Mouse (Mus musculus): ENCODE results near the gene Unc13a. TPM values are rescaled to one million over a fixed set of nuclear protein-coding genes. Genes with fewer than 3 reads are reported as not detected.

The Unc13a gene
- polyA plus RNA-seq, 1 experiment, result 4.6 TPM

- Histone ChIP-seq H3K4me2 (ENCODE audit: low read depth) (no peak within 1 kb of the TSS), H3K4me3 (no peak within 1 kb of the TSS), H3K79me2 (ENCODE audit: control insufficient read depth, insufficient read depth) (peaks cover 8% of the 10 kb centered on the region), H3ac (ENCODE audit: control insufficient read depth, insufficient read length) (no peak within 1 kb of the TSS), H3K27me3 (ENCODE audit: control insufficient read depth, insufficient read depth, insufficient read length) (no peaks in the 10 kb centered on the region), H3K36me3 (ENCODE audit: control insufficient read depth, insufficient read depth) (no peaks in the 10 kb centered on the region)
- TF ChIP-seq MYOD1 (IDR thresholded peaks at IDR 0.05; ENCODE audit: control insufficient read depth in 1 of 3, insufficient read length in 2 of 3, low read depth in 2 of 3), result peak in 2 of 3 experiments; percentile 20 to 25
- no peak for TF ChIP-seq MAX (IDR thresholded peaks at IDR 0.05; ENCODE audit: low read depth)
- TF ChIP-seq MYOG (IDR thresholded peaks at IDR 0.05; ENCODE audit: control insufficient read depth in 1 of 3, insufficient read depth in 1 of 3, insufficient read length in 2 of 3, low read depth in 2 of 3), result peak in 2 of 3 experiments; percentile 14 to 23
- no peak for TF ChIP-seq POLR2AphosphoS2 (IDR thresholded peaks at IDR 0.05; ENCODE audit: insufficient read length, low read depth)
These were observed 74.1 kb downstream of the Unc13a start, which contains the start of gene Fam129c for GRCm38 (mm10) chr8:71597451-71597850. TSS of gene Fam129c (plus strand) at chr8:71597648.

- Histone ChIP-seq H3ac (ENCODE audit: control insufficient read depth, insufficient read length) (no peak overlapping the region), H3K4me2 (ENCODE audit: low read depth) (no peak overlapping the region), H3K79me2 (ENCODE audit: control insufficient read depth, insufficient read depth) (peaks cover 8% of the 10 kb centered on the region), H3K36me3 (ENCODE audit: control insufficient read depth, insufficient read depth) (no peaks in the 10 kb centered on the region), H3K4me3 (no peak overlapping the region), H3K27me3 (ENCODE audit: control insufficient read depth, insufficient read depth, insufficient read length) (no peaks in the 10 kb centered on the region)
- TF ChIP-seq MYOG (IDR thresholded peaks at IDR 0.05; ENCODE audit: control insufficient read depth in 1 of 3, insufficient read depth in 1 of 3, insufficient read length in 2 of 3, low read depth in 2 of 3) (no peak), REST (IDR thresholded peaks at IDR 0.05; ENCODE audit: insufficient read depth, insufficient read length) (no peak), POLR2A (IDR thresholded peaks at IDR 0.05; ENCODE audit: insufficient read length, low read depth) (no peak), TCF12 (IDR thresholded peaks at IDR 0.05; ENCODE audit: insufficient read depth, poor library complexity, severe bottlenecking) (no peak), E2F4 (IDR thresholded peaks at IDR 0.05; ENCODE audit: insufficient read depth) (no peak), TCF3 (IDR thresholded peaks at IDR 0.05; ENCODE audit: insufficient read length, low read depth) (no peak), CEBPB (IDR thresholded peaks at IDR 0.05; ENCODE audit: insufficient read depth, poor library complexity, severe bottlenecking) (no peak), MAX (IDR thresholded peaks at IDR 0.05; ENCODE audit: low read depth) (no peak), USF1 (IDR thresholded peaks at IDR 0.05; ENCODE audit: low read depth) (no peak), SRF (IDR thresholded peaks at IDR 0.05; ENCODE audit: control insufficient read depth, insufficient read length, low read depth) (no peak), MYOD1 (IDR thresholded peaks at IDR 0.05; ENCODE audit: control insufficient read depth in 1 of 3, insufficient read length in 2 of 3, low read depth in 2 of 3) (no peak), POLR2AphosphoS2 (IDR thresholded peaks at IDR 0.05; ENCODE audit: insufficient read length, low read depth) (no peak)
These were observed 74.8 kb downstream of the Unc13a start for GRCm38 (mm10) chr8:71596798-71597197.

- Histone ChIP-seq H3K4me3 (no peak overlapping the region), H3K27me3 (ENCODE audit: control insufficient read depth, insufficient read depth, insufficient read length) (no peaks in the 10 kb centered on the region), H3K4me2 (ENCODE audit: low read depth) (no peak overlapping the region), H3K79me2 (ENCODE audit: control insufficient read depth, insufficient read depth) (peaks cover 8% of the 10 kb centered on the region), H3ac (ENCODE audit: control insufficient read depth, insufficient read length) (no peak overlapping the region), H3K36me3 (ENCODE audit: control insufficient read depth, insufficient read depth) (no peaks in the 10 kb centered on the region)
- TF ChIP-seq MYOD1 (IDR thresholded peaks at IDR 0.05; ENCODE audit: control insufficient read depth in 1 of 3, insufficient read length in 2 of 3, low read depth in 2 of 3), result no peak
- TF ChIP-seq TCF12 (IDR thresholded peaks at IDR 0.05; ENCODE audit: insufficient read depth, poor library complexity, severe bottlenecking), result no peak
- TF ChIP-seq MAX (IDR thresholded peaks at IDR 0.05; ENCODE audit: low read depth), result no peak
- TF ChIP-seq TCF3 (IDR thresholded peaks at IDR 0.05; ENCODE audit: insufficient read length, low read depth), result no peak
- no peak for TF ChIP-seq CEBPB (IDR thresholded peaks at IDR 0.05; ENCODE audit: insufficient read depth, poor library complexity, severe bottlenecking)
- TF ChIP-seq USF1 (IDR thresholded peaks at IDR 0.05; ENCODE audit: low read depth), result no peak
- TF ChIP-seq MYOG (IDR thresholded peaks at IDR 0.05; ENCODE audit: control insufficient read depth in 1 of 3, insufficient read depth in 1 of 3, insufficient read length in 2 of 3, low read depth in 2 of 3), result no peak
- TF ChIP-seq E2F4 (IDR thresholded peaks at IDR 0.05; ENCODE audit: insufficient read depth), result no peak
- TF ChIP-seq POLR2A (IDR thresholded peaks at IDR 0.05; ENCODE audit: insufficient read length, low read depth), result no peak
- no peak for TF ChIP-seq POLR2AphosphoS2 (IDR thresholded peaks at IDR 0.05; ENCODE audit: insufficient read length, low read depth)
- TF ChIP-seq SRF (IDR thresholded peaks at IDR 0.05; ENCODE audit: control insufficient read depth, insufficient read length, low read depth), result no peak
- TF ChIP-seq REST (IDR thresholded peaks at IDR 0.05; ENCODE audit: insufficient read depth, insufficient read length), result no peak
These were observed 75.2 kb downstream of the Unc13a start for GRCm38 (mm10) chr8:71596384-71596783.

- Histone ChIP-seq H3K4me3 (no peak overlapping the region), H3K79me2 (ENCODE audit: control insufficient read depth, insufficient read depth) (peaks cover 8% of the 10 kb centered on the region), H3K27me3 (ENCODE audit: control insufficient read depth, insufficient read depth, insufficient read length) (no peaks in the 10 kb centered on the region), H3ac (ENCODE audit: control insufficient read depth, insufficient read length) (no peak overlapping the region), H3K36me3 (ENCODE audit: control insufficient read depth, insufficient read depth) (no peaks in the 10 kb centered on the region), H3K4me2 (ENCODE audit: low read depth) (no peak overlapping the region)
- no peak for TF ChIP-seq CEBPB (IDR thresholded peaks at IDR 0.05; ENCODE audit: insufficient read depth, poor library complexity, severe bottlenecking)
- TF ChIP-seq POLR2A (IDR thresholded peaks at IDR 0.05; ENCODE audit: insufficient read length, low read depth), result peak; percentile 35
- TF ChIP-seq MAX (IDR thresholded peaks at IDR 0.05; ENCODE audit: low read depth), result no peak
- TF ChIP-seq MYOD1 (IDR thresholded peaks at IDR 0.05; ENCODE audit: control insufficient read depth in 1 of 3, insufficient read length in 2 of 3, low read depth in 2 of 3), result peak in 2 of 3 experiments; percentile 27 to 39
- TF ChIP-seq POLR2AphosphoS2 (IDR thresholded peaks at IDR 0.05; ENCODE audit: insufficient read length, low read depth), result peak; percentile 80
- no peak for TF ChIP-seq REST (IDR thresholded peaks at IDR 0.05; ENCODE audit: insufficient read depth, insufficient read length)
- TF ChIP-seq SRF (IDR thresholded peaks at IDR 0.05; ENCODE audit: control insufficient read depth, insufficient read length, low read depth), result no peak
- TF ChIP-seq USF1 (IDR thresholded peaks at IDR 0.05; ENCODE audit: low read depth), result no peak
- TF ChIP-seq E2F4 (IDR thresholded peaks at IDR 0.05; ENCODE audit: insufficient read depth), result no peak
- peak in 2 of 3 experiments; percentile 59 to 77 for TF ChIP-seq MYOG (IDR thresholded peaks at IDR 0.05; ENCODE audit: control insufficient read depth in 1 of 3, insufficient read depth in 1 of 3, insufficient read length in 2 of 3, low read depth in 2 of 3)
- TF ChIP-seq TCF3 (IDR thresholded peaks at IDR 0.05; ENCODE audit: insufficient read length, low read depth), result no peak
- no peak for TF ChIP-seq TCF12 (IDR thresholded peaks at IDR 0.05; ENCODE audit: insufficient read depth, poor library complexity, severe bottlenecking)
These were observed 75.7 kb downstream of the Unc13a start for GRCm38 (mm10) chr8:71595862-71596261.
